Mouse (Mus musculus) kidney, adult 8-10 months (tissue): ENCODE measurements around the gene Bik.

Experiments
- DNase-seq, 2 experiments: peaks; one replicate each; pipeline ENCODE4 v3.0.0; 2022

The Bik gene

GRCm38 (mm10) chr15:83512489-83513281 is 14.0 kb upstream of the Bik start:
- no peak for DNase-seq

- no peak for DNase-seq
These were observed 11.6 kb upstream of the Bik start for GRCm38 (mm10) chr15:83515018-83515417.

DNA sequence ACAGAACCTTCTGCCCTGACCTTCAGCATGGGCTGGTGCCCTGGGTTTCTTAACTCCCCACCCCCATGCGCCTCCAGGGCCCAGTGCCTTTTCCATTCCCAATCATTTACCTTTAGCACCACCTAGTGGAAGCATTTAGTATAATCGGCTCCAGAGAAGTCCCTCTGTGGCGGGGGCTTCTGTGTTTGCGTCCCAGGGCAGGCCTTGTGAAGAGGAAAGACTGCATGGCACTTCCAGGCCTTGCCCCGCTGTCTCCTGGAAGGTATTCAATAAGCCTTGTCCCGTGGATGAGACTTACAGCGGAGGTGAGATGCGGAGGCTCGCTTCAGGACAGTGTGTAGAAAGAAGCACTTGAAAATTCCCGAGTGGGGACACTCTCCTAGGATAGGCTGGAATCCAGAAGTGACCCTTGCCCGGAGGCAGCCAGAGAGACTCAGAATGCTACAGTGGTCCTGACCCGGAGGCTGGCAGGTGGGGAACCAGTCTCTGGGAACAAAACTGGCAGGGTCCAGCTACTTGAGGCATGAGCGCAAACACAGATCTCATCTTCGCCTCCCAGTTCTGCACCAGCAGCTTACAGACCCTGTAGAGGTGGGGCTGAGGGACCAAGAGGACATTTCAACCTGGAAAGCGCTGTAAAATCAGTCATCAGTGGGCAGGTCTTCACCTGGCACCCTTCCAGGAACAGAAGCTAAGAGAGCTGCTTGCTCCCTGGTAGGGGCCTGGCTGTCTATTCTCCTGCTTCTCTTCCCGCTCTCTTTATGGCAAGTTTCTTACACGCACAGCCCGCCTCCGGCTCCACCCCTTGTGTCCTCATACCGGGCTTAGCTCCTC is 8.2 kb upstream of the Bik start:
- peak; percentile 74 for DNase-seq

DNA sequence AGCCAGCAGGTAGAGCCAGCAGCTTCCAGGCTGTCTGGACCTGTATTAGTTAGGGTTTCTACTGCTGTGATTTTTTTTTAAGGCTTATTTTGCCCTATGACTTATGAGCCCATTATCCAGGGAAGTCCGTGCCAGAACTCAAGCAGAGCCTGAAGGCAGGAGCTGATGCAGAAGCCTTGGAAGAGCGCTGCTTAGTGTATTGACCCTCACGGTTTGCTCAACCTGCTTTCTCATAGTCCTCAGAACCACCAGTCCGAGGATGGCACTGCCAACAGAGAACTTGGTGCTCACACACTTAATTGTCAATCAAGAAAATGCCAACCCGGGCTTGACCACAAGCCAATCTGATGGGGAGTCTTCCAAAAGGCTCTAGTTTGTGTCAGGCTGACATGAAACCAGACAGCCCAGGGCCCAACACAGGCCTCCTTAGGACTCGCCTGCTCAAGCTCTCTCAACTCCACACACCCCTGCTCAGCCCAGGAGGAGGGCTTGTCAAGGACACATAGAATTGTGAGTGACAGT is 5.7 kb upstream of the Bik start:
- DNase-seq = no peak

DNA sequence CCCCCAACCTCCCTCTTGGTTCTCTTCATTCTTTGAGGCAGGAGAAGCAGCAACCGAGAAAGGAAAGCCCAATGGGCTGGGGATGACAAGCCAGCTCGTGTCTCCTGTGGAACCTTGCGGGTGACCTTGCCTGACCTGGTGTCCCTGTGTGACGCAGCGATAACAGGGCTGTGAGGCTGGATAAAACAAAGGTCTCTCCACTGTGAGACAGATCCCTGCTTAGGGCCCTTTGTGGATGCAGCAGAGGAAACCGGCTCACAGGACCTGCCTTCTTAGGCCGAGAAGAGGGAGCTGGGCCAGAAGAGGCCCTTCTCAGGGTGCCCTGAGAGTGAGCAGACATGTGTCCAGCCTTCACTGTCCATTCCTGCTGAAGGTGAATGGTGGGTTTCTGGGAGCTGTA is 3.5 kb upstream of the Bik start:
- DNase-seq = no peak

DNA sequence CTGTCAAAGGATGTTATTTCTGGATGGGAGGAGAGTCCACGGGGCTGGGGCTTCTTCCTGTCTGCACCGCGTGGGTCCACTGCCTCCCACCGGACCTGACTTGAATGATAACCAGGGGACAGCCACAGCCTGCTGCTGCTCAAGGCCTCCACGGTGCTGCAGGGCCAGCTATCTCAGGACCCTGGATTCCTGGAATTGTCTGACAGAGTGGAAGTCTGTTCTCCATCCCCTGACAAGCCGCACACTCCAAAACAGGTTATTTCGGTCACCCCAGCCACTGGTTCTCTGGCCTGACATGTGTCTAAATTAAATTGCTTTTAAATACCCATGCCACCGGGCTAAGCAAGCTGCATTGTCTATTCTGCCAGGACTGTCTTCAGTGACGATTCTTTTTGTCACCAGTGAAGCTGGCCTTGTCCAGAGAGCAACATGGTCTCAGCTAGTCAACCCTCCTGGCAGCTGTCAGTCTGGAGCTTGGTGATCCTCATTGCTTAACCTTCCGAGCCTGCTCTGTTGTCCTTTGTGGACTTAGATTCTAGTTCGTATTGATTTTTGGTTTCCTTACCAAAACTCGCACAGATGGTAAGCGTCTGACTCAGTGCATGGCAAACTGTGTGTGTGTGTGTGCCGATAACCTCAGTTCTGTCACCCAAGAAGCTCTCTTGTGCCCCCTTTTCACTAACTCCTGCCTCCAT is 2.9 kb upstream of the Bik start:
- no peak for DNase-seq

GRCm38 (mm10) chr15:83524333-83524729 is 2.3 kb upstream of the Bik start:
- DNase-seq = no peak

GRCm38 (mm10) chr15:83527092-83527437 is 403 bp downstream of the Bik start:
- peak in 1 of 2 experiments; percentile 18 for DNase-seq

DNA sequence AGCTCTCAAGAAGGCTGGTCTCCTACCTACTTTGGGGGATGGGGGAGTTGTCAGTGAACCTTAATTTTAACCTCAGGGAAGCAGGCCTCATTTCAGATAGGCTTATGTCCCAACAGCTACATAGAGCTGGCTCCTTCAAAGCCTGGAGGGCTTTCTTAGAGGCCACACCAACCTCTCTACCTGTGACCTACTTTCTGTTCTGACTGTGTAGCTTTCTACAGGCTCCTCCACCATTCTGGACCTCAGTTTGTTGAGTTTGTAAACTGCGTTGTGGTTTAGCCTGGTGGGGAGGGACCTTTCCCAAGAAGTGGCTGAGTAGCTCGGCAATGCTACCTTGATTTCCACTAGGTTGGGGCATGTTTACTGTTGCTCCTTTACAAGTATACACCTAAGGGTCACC is 1.1 kb downstream of the Bik start:
- DNase-seq = no peak

GRCm38 (mm10) chr15:83528892-83529291 is 2.2 kb downstream of the Bik start:
- peak in 1 of 2 experiments; percentile 73 for DNase-seq

DNA sequence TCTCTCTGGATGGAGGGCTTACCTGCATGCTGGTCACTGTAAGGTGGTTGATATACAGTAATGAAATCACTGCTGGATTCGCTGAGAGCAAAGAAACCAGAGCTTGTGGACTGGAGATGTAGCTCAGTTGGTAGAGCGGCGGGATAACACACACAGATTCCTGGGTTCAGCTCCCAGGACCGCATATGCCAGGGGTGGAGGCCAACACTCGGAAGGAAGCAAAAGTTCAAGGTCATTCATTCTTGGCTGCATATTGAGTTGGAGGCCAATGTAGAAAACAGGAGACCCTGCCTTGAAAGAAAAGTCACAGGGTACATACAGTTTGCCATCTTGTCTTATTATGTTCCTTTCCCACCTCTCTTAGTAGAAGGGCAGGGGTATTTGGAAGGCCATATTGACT is 3.1 kb downstream of the Bik start:
- peak; percentile 58 to 61 for DNase-seq

DNA sequence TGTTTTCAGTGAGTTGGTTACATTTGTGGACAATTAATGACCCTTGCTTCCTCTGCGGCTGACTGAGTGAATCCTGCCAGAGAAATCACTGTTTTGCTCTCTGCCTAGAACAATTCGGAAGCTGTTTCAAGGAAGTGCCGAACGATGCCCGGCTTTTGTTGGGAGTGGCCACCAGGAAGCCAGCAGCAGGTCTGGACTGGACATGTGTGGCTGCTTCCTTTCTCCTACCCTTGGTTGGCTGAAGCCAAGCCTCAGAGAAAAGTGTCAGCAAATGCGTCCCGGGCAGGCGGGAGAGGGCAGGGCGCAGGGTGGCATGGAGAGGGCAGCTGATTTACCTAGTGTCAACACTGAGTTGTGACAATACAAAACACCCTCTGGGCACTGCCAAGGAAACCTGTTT is 3.6 kb downstream of the Bik start:
- DNase-seq = peak; percentile 76 to 79

GRCm38 (mm10) chr15:83530688-83531087 is 4.0 kb downstream of the Bik start:
- DNase-seq = peak; percentile 79 to 83

GRCm38 (mm10) chr15:83531961-83532469 is 5.4 kb downstream of the Bik start:
- peak in 1 of 2 experiments; percentile 35 for DNase-seq

GRCm38 (mm10) chr15:83532606-83533005 is 5.9 kb downstream of the Bik start:
- no peak for DNase-seq

DNA sequence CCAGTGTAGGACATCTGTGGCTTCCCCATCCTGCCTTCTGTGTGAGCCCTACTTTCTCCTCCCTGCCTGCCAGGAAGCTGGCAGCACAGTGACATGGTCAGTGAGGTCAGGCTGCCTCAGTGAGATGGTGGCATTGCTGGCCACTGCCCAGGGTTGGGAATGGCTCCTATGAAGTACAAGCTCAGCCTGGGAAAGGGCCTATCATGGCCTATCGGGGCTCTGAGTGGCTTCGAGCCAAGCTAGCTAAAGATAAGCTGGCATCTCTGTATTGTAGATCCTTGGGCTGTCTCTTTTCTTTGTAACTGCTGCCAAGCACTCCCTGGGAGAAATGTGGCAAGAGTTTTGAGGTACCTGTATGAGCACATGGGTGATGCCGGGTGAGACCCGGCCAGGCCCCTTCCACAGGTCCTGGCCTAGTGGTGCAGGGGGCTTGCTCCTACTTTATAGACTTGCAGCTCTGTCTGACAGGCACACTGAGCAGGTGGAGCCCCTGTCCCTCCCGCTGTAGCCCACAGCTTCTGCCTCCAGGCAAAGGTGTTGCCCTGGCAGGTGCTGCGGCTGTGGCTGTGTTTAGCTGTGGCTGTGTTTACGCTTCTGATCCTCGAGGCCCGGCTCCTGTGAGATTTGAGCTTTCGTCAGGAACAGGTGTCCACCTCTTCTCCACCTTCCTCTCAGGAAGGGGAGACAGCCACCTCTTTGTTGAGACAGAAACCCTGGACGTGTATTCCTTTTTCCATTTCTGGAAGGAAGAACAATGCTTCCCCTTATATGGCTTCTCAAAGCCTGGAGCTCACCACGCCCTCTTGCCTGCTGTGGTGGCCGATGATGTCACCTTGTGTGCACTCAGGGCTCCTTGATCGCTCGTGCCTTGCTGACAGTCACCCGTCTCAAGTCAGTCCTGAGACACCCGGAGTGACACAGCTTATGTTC is 8.6 kb downstream of the Bik start:
- no peak for DNase-seq

DNA sequence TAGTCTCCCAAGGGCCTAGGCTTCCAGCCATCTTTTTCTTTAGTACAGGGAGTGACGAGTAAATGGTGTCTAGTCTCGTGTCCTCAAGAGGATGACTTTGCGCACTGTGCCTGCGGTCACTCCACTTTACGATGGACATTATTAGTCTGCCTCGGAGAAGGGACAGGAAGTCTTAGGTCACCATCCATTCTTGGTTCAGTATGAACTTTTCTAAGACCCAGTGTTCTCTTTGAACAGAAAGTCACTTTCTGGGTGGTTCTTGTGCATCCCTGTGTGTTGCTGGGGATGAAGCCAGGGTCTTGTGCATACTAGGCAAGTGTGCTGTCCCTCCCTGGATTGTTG is 9.2 kb downstream of the Bik start:
- no peak for DNase-seq

- no peak for DNase-seq
These were observed 12.2 kb downstream of the Bik start for GRCm38 (mm10) chr15:83538855-83539254.

DNA sequence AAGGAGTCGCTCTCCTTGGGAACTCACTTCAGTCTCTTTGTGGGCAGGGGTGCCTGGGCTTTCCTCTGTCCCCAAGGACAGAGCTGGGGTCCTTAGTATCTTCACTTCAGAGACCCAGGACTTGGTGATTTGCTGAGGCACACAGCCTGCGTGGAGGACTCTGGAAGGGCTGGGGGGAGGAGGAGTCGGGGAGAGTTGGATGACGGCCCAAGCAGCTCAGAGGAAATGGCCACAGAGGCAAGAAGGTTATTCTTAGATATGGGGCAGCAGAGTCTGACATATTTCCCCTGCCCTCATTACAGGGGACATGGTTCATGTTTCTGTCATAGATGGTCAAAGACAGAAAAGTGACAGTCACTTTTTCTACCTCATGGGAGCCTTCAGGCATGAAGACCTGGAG is 13.2 kb downstream of the Bik start:
- DNase-seq = peak; percentile 61 to 74

DNA sequence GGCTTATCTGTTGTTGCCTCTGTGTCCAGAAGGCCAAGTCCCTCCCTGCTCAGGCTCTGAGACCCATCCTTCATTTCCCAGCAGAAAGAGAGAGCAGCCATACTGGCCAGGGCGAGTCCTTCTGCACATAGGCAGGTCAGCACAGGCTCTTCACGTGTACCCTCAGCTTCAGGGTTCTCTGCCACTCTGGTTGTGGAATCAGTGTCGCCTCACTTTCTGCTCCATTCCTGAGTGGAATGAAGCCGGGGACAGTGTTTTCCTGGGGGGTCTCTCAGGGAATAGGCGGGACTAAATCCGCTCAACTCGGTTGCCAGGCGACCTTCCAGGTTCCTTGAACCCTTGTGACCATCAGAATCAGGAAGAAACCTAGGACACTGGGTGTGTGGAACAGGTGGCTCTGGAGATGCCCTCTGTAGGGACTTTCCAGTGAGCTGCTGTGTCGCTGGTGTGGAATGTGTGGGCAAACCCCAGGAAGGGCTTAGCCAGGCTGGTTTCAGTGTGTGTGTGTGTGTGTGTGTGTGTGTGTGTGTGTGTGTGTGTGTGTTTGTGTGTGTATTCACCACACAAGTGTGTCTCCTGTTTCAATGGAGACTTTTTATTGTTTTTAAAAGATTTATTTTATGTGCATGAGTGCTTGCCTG is 15.1 kb downstream of the Bik start:
- DNase-seq = no peak

GRCm38 (mm10) chr15:83546029-83546428 is 19.4 kb downstream of the Bik start:
- DNase-seq = no peak

GRCm38 (mm10) chr15:83547144-83547543 is 20.5 kb downstream of the Bik start:
- DNase-seq = no peak
